Comparison of ENCODE assay signal across 8 mouse cellular contexts in the genomic region with DNA sequence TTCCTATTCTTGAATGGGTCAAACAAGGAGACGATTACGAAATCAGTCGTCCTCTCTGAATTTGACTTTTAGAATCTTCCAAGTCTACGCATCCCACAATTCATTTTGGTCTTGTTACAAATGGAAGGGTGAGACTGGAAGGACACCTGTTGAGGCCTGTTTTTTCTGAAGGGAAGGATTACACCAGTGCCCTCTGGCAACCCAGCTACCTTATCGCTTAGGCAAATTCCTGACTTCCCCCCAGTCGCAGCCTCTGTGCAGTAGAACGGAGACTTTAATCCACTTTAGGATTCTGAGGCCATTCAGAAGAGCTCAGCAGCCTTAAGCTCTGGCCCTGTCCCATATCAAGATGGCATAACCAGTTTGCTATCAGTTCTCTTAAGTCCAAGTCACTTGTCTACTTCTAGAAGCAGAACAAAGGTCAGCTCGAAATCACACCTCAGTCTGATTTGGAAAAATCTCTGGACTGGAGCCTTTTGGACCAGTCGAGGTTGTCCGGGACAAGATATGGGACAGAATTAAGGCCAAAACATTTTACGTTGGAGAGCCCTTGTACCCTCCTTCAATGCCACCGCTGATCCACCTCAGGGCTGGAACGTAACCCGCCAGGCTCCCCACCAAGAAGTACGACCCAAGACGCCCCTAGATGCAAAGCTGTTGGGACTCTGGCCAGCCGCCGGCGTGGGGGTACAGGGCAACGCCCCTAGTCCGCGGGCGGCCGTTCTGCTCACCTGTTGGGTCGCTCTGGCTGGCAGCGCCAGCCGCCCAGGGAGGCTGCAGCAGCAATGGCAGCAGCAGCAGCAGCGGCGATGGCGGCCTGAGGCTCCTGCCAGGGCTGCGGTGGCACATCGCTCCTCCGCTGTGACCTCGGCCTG. TPM values are rescaled to one million over a fixed set of nuclear protein-coding genes. Genes with fewer than 3 reads are reported as not detected.
DNase-seq lines count a peak whose midpoint lies in the region; ATAC-seq lines count a peak whose summit lies in the region.

No protein-coding gene starts in this region.

- H3K9me3 ChIP-seq in forebrain, embryonic 14.5 days (replicated peaks; ENCODE audit: control insufficient read depth, low read length): no peaks in the 10 kb centered on the region
- no peaks in the 10 kb centered on the region for H3K9me3 ChIP-seq in limb, embryonic 13.5 days

- DNase-seq in right cerebral cortex, postnatal 14 days: peak; percentile 15
- no peak for DNase-seq in right cerebral cortex, adult 18-20 months
- DNase-seq in forebrain, embryonic 14.5 days (ENCODE audit: low spot score): no peak
- DNase-seq in retina, postnatal 1 day: peak; percentile 10
- no peak for DNase-seq in urinary bladder, postnatal 4 days (ENCODE audit: low spot score in 2 of 2)
- DNase-seq in gastrocnemius, adult 8-10 months (ENCODE audit: low spot score in 2 of 2): no peak

- H3K4me3 ChIP-seq in forebrain, embryonic 14.5 days (ENCODE audit: low read depth, low read length): peak overlapping the region; percentile 18; the same call in 1 of the 2 replicates
- H3K4me3 ChIP-seq in limb, embryonic 13.5 days: peak overlapping the region; percentile 46

- peak overlapping the region; percentile 48 for H3K4me2 ChIP-seq in forebrain, embryonic 14.5 days (ENCODE audit: low read length)
- peak overlapping the region; percentile 80 for H3K4me2 ChIP-seq in limb, embryonic 13.5 days (replicated peaks)

- no peak overlapping the region for H3K27ac ChIP-seq in forebrain, embryonic 14.5 days (ENCODE audit: low read depth, low read length)
- no peak overlapping the region for H3K27ac ChIP-seq in limb, embryonic 13.5 days

- H3K9ac ChIP-seq in forebrain, embryonic 14.5 days (ENCODE audit: low read length): peak overlapping the region; percentile 29; the same call in 1 of the 2 replicates
- peak overlapping the region; percentile 61 for H3K9ac ChIP-seq in limb, embryonic 13.5 days

- no peak for ATAC-seq in forebrain, embryonic 14.5 days
- no peak for ATAC-seq in limb, embryonic 13.5 days (ENCODE audit: low FRiP score, low read depth)
- no peak for ATAC-seq in monocyte, adult 5-6 weeks (replicated peaks; ENCODE audit: insufficient number of reproducible peaks, low FRiP score, low TSS enrichment, poor library complexity, severe bottlenecking)

- no peaks in the 10 kb centered on the region for H3K36me3 ChIP-seq in forebrain, embryonic 14.5 days (ENCODE audit: control insufficient read depth, insufficient read depth, low read length)
- H3K36me3 ChIP-seq in limb, embryonic 13.5 days: no peaks in the 10 kb centered on the region

- H3K27me3 ChIP-seq in forebrain, embryonic 14.5 days (replicated peaks; ENCODE audit: control insufficient read depth, insufficient read depth, low read length): peaks cover 22% of the 10 kb centered on the region
- peaks cover 43% of the 10 kb centered on the region for H3K27me3 ChIP-seq in limb, embryonic 13.5 days

- no peaks in the 10 kb centered on the region for H3K4me1 ChIP-seq in forebrain, embryonic 14.5 days (ENCODE audit: control insufficient read depth, insufficient read depth, low read length)
- peaks cover 13% of the 10 kb centered on the region for H3K4me1 ChIP-seq in limb, embryonic 13.5 days

- 15% methylated on average over 33 of the region's 34 CpGs for WGBS in forebrain, embryonic 14.5 days
- WGBS in limb, embryonic 13.5 days: 17% methylated on average over 34 of the region's 34 CpGs

RNA-seq across cellular contexts. Expression of a gene that starts 0.7 kb away (rescaled TPM):
- 0.31 and 0.43 TPM in 2 replicates for polyA plus RNA-seq in forebrain, embryonic 14.5 days (2014; fragmentation: Nextera tagmentation; extraction: Ambion mirVana)
- 3.0 and 3.8 TPM in 2 replicates for polyA plus RNA-seq in limb, embryonic 13.5 days (2015; fragmentation: Nextera tagmentation; extraction: Ambion mirVana)
- 10 to 100 TPM; 10.6 to 17.0 (median 12.5) TPM for total RNA-seq in gastrocnemius, adult 8-10 months (2022)
- 233 to 370 TPM (median 331 TPM) in 3 replicates for total RNA-seq in monocyte, adult 5-6 weeks (2017)

Comparison
In these comparisons a context has a peak if more than half of its experiments do, and no peak if none do; other contexts are left out.
1. DNase-seq: peak in right cerebral cortex, postnatal 14 days (single experiment) and retina, postnatal 1 day (single experiment); none in right cerebral cortex, adult 18-20 months (single experiment), forebrain, embryonic 14.5 days (single experiment), urinary bladder, postnatal 4 days (0 of 2) and gastrocnemius, adult 8-10 months (0 of 2).
2. RNA of a gene that starts 0.7 kb away (total RNA-seq): 233 to 370 TPM in monocyte, adult 5-6 weeks; 10.6 to 17.0 TPM in gastrocnemius, adult 8-10 months; every median in the first group is over 10 times any median in the second.